Mouse (Mus musculus) heart, postnatal 0 days (tissue): ENCODE measurements around the gene Pdk4.

Experiments
- CTCF ChIP-seq: IDR thresholded peaks from 2 replicates; pipeline ENCODE4 v1.5.1; 2016; ENCODE audit warnings: antibody characterized with exemption, control low read depth, low read depth
- EP300 ChIP-seq: IDR thresholded peaks from 2 replicates; pipeline ENCODE4 v1.6.1; 2016; ENCODE audit warnings: antibody characterized with exemption, low read depth

DNA sequence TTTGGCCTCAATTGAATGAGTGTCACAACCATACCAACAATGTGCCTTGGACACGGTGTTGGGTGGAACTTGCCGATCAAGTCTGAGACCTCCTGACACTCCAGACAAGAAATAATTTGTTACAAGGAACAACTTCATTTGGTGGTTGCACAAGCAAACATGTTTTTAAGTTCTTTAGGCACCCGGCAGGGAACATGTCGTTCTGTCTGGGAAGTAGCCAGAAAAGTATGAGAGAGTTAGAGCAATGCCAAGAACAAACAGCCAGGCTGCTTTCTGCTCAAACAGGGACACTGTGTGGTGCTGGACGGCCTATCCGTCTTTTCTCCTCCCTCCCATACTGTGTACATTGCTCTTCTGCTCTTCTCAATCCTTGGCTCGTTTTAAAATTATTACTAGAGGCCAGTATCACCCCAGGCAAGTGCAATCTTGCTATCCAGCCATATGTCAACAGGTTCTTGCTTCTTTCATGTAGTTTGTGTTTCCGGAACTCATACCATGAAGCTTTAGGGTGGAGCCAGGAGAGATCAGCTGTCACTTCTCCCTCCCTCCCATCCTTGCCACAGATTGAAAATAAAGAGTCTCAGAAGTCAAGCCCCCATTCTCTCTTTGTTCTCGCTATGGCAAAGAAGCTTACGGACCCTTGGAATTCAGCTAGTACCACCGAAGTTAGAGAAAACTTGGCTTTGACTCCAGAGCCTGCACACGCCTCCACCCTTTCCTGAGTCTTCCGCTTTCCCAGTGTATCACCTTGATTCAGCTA, 52.8 kb downstream of the Pdk4 start:
- TF ChIP-seq EP300 = peak; percentile 69; the same call in 1 of the 2 replicates
- no peak for TF ChIP-seq CTCF
